ENCODE assay signal across 10 mouse cellular contexts in genomic region chr1:12000557-12000956, GRCm38 (mm10).
DNase-seq lines count a peak whose midpoint lies in the region; ATAC-seq lines count a peak whose summit lies in the region.
"Had no signal": no experiment of that assay in that cellular context is flagged by ENCODE, and none has a peak within 500 bp of the region (broad histone marks: within the 10 kb centered on the region; RNA-seq: fewer than 3 reads in every experiment).

No protein-coding gene starts in this region.

- no peaks in the 10 kb centered on the region for H3K9me3 ChIP-seq in embryonic facial prominence, embryonic 11.5 days (replicated peaks; ENCODE audit: control insufficient read depth, low read length)
- H3K9me3 ChIP-seq in hindbrain, embryonic 16.5 days (ENCODE audit: control insufficient read depth, low read length) = no peaks in the 10 kb centered on the region
- no peaks in the 10 kb centered on the region for H3K9me3 ChIP-seq in neural tube, embryonic 15.5 days (replicated peaks)
- H3K9me3 ChIP-seq in heart, embryonic 11.5 days (replicated peaks; ENCODE audit: control insufficient read depth, low read length) = no peaks in the 10 kb centered on the region

- H3K27ac ChIP-seq in embryonic facial prominence, embryonic 11.5 days (replicated peaks; ENCODE audit: low read depth, low read length) = no peak overlapping the region
- no peak overlapping the region for H3K27ac ChIP-seq in hindbrain, embryonic 16.5 days (ENCODE audit: low read depth, low read length)
- H3K27ac ChIP-seq in neural tube, embryonic 15.5 days (replicated peaks) = no peak overlapping the region
- no peak overlapping the region for H3K27ac ChIP-seq in heart, embryonic 11.5 days (ENCODE audit: low read depth, low read length)
- H3K27ac ChIP-seq: left cerebral cortex, adult 2 months had no signal

- H3K36me3 ChIP-seq in embryonic facial prominence, embryonic 11.5 days (replicated peaks; ENCODE audit: control insufficient read depth, insufficient read depth, low read depth, low read length) = no peaks in the 10 kb centered on the region
- H3K36me3 ChIP-seq in hindbrain, embryonic 16.5 days (ENCODE audit: control insufficient read depth, insufficient read depth, low read length) = no peaks in the 10 kb centered on the region
- H3K36me3 ChIP-seq in neural tube, embryonic 15.5 days = no peaks in the 10 kb centered on the region
- no peaks in the 10 kb centered on the region for H3K36me3 ChIP-seq in heart, embryonic 11.5 days (ENCODE audit: control insufficient read depth, insufficient read depth, low read length)

- H3K27me3 ChIP-seq in embryonic facial prominence, embryonic 11.5 days (ENCODE audit: control insufficient read depth, insufficient read depth, low read length) = no peaks in the 10 kb centered on the region
- H3K27me3 ChIP-seq in hindbrain, embryonic 16.5 days (replicated peaks; ENCODE audit: control insufficient read depth, insufficient read depth, low read length) = no peaks in the 10 kb centered on the region
- no peaks in the 10 kb centered on the region for H3K27me3 ChIP-seq in neural tube, embryonic 15.5 days (replicated peaks)
- H3K27me3 ChIP-seq in heart, embryonic 11.5 days (ENCODE audit: control insufficient read depth, insufficient read depth, low read length) = no peaks in the 10 kb centered on the region

- H3K9ac ChIP-seq in embryonic facial prominence, embryonic 11.5 days (replicated peaks; ENCODE audit: low read length) = no peak overlapping the region
- no peak overlapping the region for H3K9ac ChIP-seq in hindbrain, embryonic 16.5 days (ENCODE audit: low read depth, low read length)
- no peak overlapping the region for H3K9ac ChIP-seq in neural tube, embryonic 15.5 days (replicated peaks)
- no peak overlapping the region for H3K9ac ChIP-seq in heart, embryonic 11.5 days (ENCODE audit: low read depth, low read length)

- ATAC-seq in embryonic facial prominence, embryonic 11.5 days (replicated peaks; ENCODE audit: insufficient number of reproducible peaks, low FRiP score, low TSS enrichment, low read depth) = peak; percentile 72; the same call in 1 of the 2 replicates
- peak; percentile 89 for ATAC-seq in hindbrain, embryonic 16.5 days
- ATAC-seq in neural tube, embryonic 15.5 days (ENCODE audit: low FRiP score) = peak; percentile 77
- ATAC-seq in heart, embryonic 11.5 days (replicated peaks; ENCODE audit: insufficient number of reproducible peaks, low FRiP score, low TSS enrichment) = no peak; the same call in 1 of the 2 replicates

- H3K4me1 ChIP-seq in embryonic facial prominence, embryonic 11.5 days (ENCODE audit: control insufficient read depth, insufficient read depth, low read length) = no peaks in the 10 kb centered on the region
- no peaks in the 10 kb centered on the region for H3K4me1 ChIP-seq in hindbrain, embryonic 16.5 days (ENCODE audit: control insufficient read depth, insufficient read depth, low read depth, low read length)
- no peaks in the 10 kb centered on the region for H3K4me1 ChIP-seq in neural tube, embryonic 15.5 days
- H3K4me1 ChIP-seq in heart, embryonic 11.5 days (ENCODE audit: control insufficient read depth, insufficient read depth, low read length) = no peaks in the 10 kb centered on the region

- H3K4me3 ChIP-seq in embryonic facial prominence, embryonic 11.5 days (ENCODE audit: low read depth, low read length) = no peak overlapping the region
- no peak overlapping the region for H3K4me3 ChIP-seq in hindbrain, embryonic 16.5 days (ENCODE audit: low read length)
- H3K4me3 ChIP-seq in neural tube, embryonic 15.5 days (replicated peaks) = no peak overlapping the region
- H3K4me3 ChIP-seq in heart, embryonic 11.5 days (ENCODE audit: low read depth, low read length) = no peak overlapping the region
- H3K4me3 ChIP-seq: left cerebral cortex, adult 2 months had no signal

- intact Hi-C loops in left cerebral cortex, postnatal 4 days (cut with DNase I) = no loop called here
- intact Hi-C loops in left cerebral cortex, postnatal 25 days (cut with DNase I) = no loop called here

- 44% methylated on average over 4 of the region's 4 CpGs for WGBS in embryonic facial prominence, embryonic 11.5 days
- 35% methylated on average over 4 of the region's 4 CpGs for WGBS in hindbrain, embryonic 16.5 days
- 24% methylated on average over 4 of the region's 4 CpGs for whole genome bisulfite sequencing in neural tube, embryonic 15.5 days
- 54% methylated on average over 4 of the region's 4 CpGs for WGBS in heart, embryonic 11.5 days (ENCODE audit: insufficient replicate concordance)

- peak; percentile 9 for DNase-seq in left cerebral cortex, postnatal 4 days
- no peak for DNase-seq in left cerebral cortex, postnatal 25 days (ENCODE audit: low spot score in 2 of 2)
- DNase-seq in embryonic facial prominence, embryonic 11.5 days (ENCODE audit: low spot score) = peak; percentile 68
- DNase-seq in adrenal gland, adult 18-20 months (ENCODE audit: low spot score in 2 of 2) = no peak
- DNase-seq in spleen, adult 18-20 months = no peak
- DNase-seq: lung, postnatal 14 days had no signal

- H3K4me2 ChIP-seq in embryonic facial prominence, embryonic 11.5 days (ENCODE audit: low read depth, low read length) = no peak overlapping the region
- no peak overlapping the region for H3K4me2 ChIP-seq in hindbrain, embryonic 16.5 days (ENCODE audit: low read length)
- H3K4me2 ChIP-seq in neural tube, embryonic 15.5 days = no peak overlapping the region
- H3K4me2 ChIP-seq in heart, embryonic 11.5 days = no peak overlapping the region

Comparison
In these comparisons a context has a peak if more than half of its experiments do, and no peak if none do; other contexts are left out.
1. DNase-seq: peak in left cerebral cortex, postnatal 4 days (single experiment) and embryonic facial prominence, embryonic 11.5 days (single experiment); none in left cerebral cortex, postnatal 25 days (0 of 2), adrenal gland, adult 18-20 months (0 of 2) and spleen, adult 18-20 months (0 of 2).